Mouse (Mus musculus): Measurements from ENCODE around the gene Ppp1r9a. TPM values are rescaled to one million over a fixed set of nuclear protein-coding genes. Genes with fewer than 3 reads are reported as not detected.

Ppp1r9a gene
- polyA plus RNA-seq, 1 experiment = 34.1 TPM

DNA sequence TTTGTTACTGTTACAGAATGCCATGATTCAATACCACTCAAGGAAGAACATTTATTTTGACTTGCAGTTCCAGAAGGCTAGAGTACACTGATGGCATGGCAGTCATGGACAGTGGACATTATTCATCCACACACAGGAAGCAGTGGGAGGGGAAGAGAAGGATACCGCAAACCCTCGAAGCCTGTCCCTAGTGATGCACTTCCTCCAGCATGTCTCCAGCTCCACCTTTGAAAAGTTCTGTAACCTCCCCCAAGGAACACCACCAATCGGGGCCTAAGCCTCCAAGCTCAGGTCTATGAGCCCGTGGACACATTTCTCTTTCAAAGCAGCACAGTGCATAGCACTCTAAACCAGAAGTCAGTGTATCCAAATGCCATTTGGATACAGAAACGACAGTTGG, 120.0 kb downstream of the Ppp1r9a start:
- 87% methylated on average over 5 of the region's 5 CpGs for WGBS
- Histone ChIP-seq H3K4me1 (ENCODE audit: control insufficient read depth, insufficient read depth, low read length) (peaks cover 4% of the 10 kb centered on the region; the same call in 1 of the 2 replicates), H3K27me3 (ENCODE audit: control insufficient read depth, insufficient read depth, low read length) (no peaks in the 10 kb centered on the region), H3K4me3 (replicated peaks; ENCODE audit: insufficient read depth, low read depth, low read length) (no peak overlapping the region), H3K27ac (ENCODE audit: insufficient read depth, low read length) (no peak overlapping the region)
- no peak for TF ChIP-seq POLR2A (IDR thresholded peaks at IDR 0.05; ENCODE audit: borderline replicate concordance, insufficient read depth, low read length)
- TF ChIP-seq CTCF (IDR thresholded peaks at IDR 0.05; ENCODE audit: borderline replicate concordance, insufficient read depth, low read depth, low read length) = no peak
- DNase-seq = no peak

DNA sequence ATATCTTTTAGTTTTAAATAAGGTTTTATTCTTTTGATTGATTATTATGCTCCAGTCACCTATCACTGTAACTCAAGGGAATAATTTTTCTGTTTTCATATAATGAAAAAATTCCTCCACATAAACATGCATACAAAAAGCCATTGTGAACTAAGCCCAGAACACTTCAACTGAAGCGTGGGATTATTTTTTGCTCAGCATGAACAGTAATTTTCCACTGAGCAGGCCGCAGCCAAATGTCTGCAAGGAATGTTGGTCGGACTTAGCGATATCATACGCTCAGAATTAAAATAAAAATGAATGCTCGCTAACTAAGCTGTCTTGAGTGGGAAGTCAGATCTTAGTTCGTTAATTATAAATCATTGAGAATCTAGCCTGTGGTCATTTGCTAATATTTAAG, 122.2 kb downstream of the Ppp1r9a start:
- no peak overlapping the region for H3K27ac ChIP-seq (ENCODE audit: insufficient read depth, low read length)
- DNase-seq = peak; percentile 27 to 62
- 20% methylated on average over 7 of the region's 7 CpGs for WGBS
- peaks cover 4% of the 10 kb centered on the region; the same call in 1 of the 2 replicates for H3K4me1 ChIP-seq (ENCODE audit: control insufficient read depth, insufficient read depth, low read length)
- no peak for TF ChIP-seq CTCF (IDR thresholded peaks at IDR 0.05; ENCODE audit: borderline replicate concordance, insufficient read depth, low read depth, low read length)
- no peak for TF ChIP-seq POLR2A (IDR thresholded peaks at IDR 0.05; ENCODE audit: borderline replicate concordance, insufficient read depth, low read length)
- no peak overlapping the region for H3K4me3 ChIP-seq (replicated peaks; ENCODE audit: insufficient read depth, low read depth, low read length)
- H3K27me3 ChIP-seq (ENCODE audit: control insufficient read depth, insufficient read depth, low read length) = no peaks in the 10 kb centered on the region

DNA sequence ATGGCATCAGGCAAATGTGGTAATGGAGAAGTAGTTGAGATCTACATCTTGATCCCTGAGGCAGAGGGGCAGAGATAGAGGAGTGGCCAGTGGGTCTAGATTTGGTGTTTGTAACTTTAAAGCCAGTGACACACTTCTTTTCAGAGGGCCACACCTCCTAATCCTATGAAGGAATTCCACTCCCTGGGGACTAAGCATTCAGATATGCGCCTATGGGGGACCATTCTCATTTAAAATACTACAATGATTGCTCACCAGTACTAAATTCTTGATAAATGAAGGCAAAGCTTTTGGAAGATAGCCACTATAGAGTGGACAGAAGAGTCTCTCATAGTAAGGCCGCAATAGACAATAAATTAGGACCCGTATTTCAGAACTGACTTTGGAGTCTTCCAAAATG, 124.1 kb downstream of the Ppp1r9a start:
- no peak overlapping the region for H3K4me3 ChIP-seq (replicated peaks; ENCODE audit: insufficient read depth, low read depth, low read length)
- WGBS = 89% methylated on average over 3 of the region's 3 CpGs
- no peak overlapping the region for H3K27ac ChIP-seq (ENCODE audit: insufficient read depth, low read length)
- no peak for DNase-seq
- H3K27me3 ChIP-seq (ENCODE audit: control insufficient read depth, insufficient read depth, low read length) = no peaks in the 10 kb centered on the region
- no peak for TF ChIP-seq POLR2A (IDR thresholded peaks at IDR 0.05; ENCODE audit: borderline replicate concordance, insufficient read depth, low read length)
- TF ChIP-seq CTCF (IDR thresholded peaks at IDR 0.05; ENCODE audit: borderline replicate concordance, insufficient read depth, low read depth, low read length) = no peak
- peaks cover 4% of the 10 kb centered on the region; the same call in 1 of the 2 replicates for H3K4me1 ChIP-seq (ENCODE audit: control insufficient read depth, insufficient read depth, low read length)

DNA sequence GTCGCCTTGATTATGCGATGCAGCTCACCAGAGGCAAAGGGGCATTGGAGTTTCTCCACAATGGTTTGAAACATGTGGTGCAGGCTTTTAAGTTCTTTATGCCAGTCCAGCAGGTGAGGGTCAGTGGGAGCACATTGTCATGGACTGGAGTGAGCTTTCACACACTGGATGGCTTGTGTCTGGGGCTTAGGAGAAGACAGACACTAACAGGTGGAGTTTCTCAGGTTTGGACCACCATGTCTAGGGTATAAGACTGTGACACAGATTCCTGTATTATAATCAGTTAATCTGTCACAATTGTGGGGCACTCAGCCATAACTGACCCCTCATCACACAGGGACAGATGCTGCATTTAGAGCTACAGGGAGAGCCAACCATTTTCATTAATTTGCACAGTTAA, 124.5 kb downstream of the Ppp1r9a start:
- TF ChIP-seq CTCF (IDR thresholded peaks at IDR 0.05; ENCODE audit: borderline replicate concordance, insufficient read depth, low read depth, low read length) = no peak
- no peak for TF ChIP-seq POLR2A (IDR thresholded peaks at IDR 0.05; ENCODE audit: borderline replicate concordance, insufficient read depth, low read length)
- DNase-seq = no peak
- Histone ChIP-seq H3K4me3 (replicated peaks; ENCODE audit: insufficient read depth, low read depth, low read length) (no peak overlapping the region), H3K4me1 (ENCODE audit: control insufficient read depth, insufficient read depth, low read length) (peaks cover 4% of the 10 kb centered on the region; the same call in 1 of the 2 replicates), H3K27ac (ENCODE audit: insufficient read depth, low read length) (no peak overlapping the region), H3K27me3 (ENCODE audit: control insufficient read depth, insufficient read depth, low read length) (no peaks in the 10 kb centered on the region)
- whole genome bisulfite sequencing = 93% methylated on average over 2 of the region's 2 CpGs

DNA sequence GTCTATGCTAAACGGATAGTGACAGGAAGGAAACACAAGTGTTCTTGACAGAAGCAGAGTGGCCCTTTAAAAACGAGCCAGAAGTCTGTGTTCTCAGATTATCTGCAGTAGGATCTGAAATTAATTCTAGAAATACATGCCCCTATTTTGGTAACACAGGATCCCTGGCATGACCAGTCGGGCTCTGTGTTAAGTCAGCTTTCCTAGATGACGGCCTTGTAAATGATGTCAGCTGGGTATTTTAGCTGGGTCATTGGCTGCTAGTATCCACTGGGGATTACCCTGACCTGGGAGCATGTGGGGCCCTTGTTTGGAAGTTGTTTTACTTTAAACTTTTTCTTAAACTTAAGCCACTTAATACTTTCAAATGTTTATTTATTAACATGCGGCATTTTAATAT, 125.1 kb downstream of the Ppp1r9a start:
- no peak overlapping the region for H3K4me3 ChIP-seq (replicated peaks; ENCODE audit: insufficient read depth, low read depth, low read length)
- 65% methylated on average over 5 of the region's 5 CpGs for WGBS
- DNase-seq = no peak

DNA sequence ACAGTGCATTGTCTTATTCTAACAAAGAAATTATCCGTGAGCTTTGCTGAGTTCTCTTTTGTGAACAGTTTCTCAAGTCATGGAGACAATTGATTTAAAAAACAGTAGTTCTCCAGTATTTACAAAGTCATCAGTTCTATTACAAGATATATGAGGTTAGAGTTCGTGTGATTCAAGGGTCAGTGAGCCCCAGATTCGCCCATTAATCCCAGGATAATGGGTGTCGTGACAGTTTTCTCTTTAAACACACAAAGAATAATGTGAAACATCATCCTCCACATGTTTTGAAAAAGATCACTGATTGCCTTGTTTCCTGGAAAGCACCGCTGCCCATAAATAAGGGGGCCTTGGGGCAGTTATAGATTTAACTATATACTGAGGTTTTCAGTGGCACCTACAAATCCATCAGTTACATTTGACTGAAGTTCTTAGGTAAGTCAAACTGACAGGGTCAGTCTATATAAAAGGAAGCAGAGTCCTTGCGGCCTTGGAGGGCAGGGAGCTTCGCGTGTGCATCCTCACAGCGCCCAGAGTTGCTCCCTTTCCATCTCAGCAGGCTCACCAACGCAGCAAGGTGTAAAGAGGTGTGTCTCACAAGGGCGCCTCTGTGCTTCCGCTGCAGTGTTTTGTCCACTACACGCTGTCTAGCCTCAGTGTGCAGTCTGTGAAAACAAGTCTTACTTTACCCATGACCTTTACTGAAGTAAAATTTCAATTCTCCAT, 126.6 kb downstream of the Ppp1r9a start:
- TF ChIP-seq CTCF (IDR thresholded peaks at IDR 0.05; ENCODE audit: borderline replicate concordance, insufficient read depth, low read depth, low read length) = no peak
- no peak for TF ChIP-seq POLR2A (IDR thresholded peaks at IDR 0.05; ENCODE audit: borderline replicate concordance, insufficient read depth, low read length)
- 92% methylated on average over 13 of the region's 13 CpGs for WGBS
- no peak overlapping the region for H3K27ac ChIP-seq (ENCODE audit: insufficient read depth, low read length)
- H3K27me3 ChIP-seq (ENCODE audit: control insufficient read depth, insufficient read depth, low read length) = no peaks in the 10 kb centered on the region
- no peak for DNase-seq
- no peak overlapping the region for H3K4me3 ChIP-seq (replicated peaks; ENCODE audit: insufficient read depth, low read depth, low read length)
- H3K4me1 ChIP-seq (ENCODE audit: control insufficient read depth, insufficient read depth, low read length) = peaks cover 2% of the 10 kb centered on the region; the same call in 1 of the 2 replicates

More for the DNA sequence above, 125.1 kb downstream of the Ppp1r9a start:
- TF ChIP-seq POLR2A (IDR thresholded peaks at IDR 0.05; ENCODE audit: borderline replicate concordance, insufficient read depth, low read length) = no peak
- no peak for TF ChIP-seq CTCF (IDR thresholded peaks at IDR 0.05; ENCODE audit: borderline replicate concordance, insufficient read depth, low read depth, low read length)
- Histone ChIP-seq H3K4me1 (ENCODE audit: control insufficient read depth, insufficient read depth, low read length) (peaks cover 4% of the 10 kb centered on the region; the same call in 1 of the 2 replicates), H3K27ac (ENCODE audit: insufficient read depth, low read length) (no peak overlapping the region), H3K27me3 (ENCODE audit: control insufficient read depth, insufficient read depth, low read length) (no peaks in the 10 kb centered on the region)

DNA sequence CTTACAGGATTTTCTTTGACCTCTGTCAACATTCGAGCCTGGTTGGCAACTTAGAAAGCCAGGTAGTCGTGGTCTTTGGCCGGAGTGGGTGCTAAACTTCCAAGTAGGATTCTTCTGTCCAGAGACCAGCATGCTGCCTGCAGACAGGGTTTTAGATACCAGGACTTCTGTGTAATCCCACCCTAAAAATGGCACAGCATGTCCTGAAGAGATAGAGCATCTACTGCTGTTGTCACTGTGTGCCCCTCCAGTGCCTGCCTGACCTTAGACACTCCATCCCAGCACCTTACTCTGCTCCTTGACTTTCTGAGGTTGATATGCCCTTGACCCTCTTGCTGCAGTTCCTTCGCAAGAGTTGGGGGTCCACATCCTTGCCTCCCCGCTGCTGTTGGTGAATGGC, 127.2 kb downstream of the Ppp1r9a start:
- H3K4me3 ChIP-seq (replicated peaks; ENCODE audit: insufficient read depth, low read depth, low read length) = no peak overlapping the region
- no peak for TF ChIP-seq POLR2A (IDR thresholded peaks at IDR 0.05; ENCODE audit: borderline replicate concordance, insufficient read depth, low read length)
- no peak for TF ChIP-seq CTCF (IDR thresholded peaks at IDR 0.05; ENCODE audit: borderline replicate concordance, insufficient read depth, low read depth, low read length)
- DNase-seq = no peak
- WGBS = 96% methylated on average over 5 of the region's 5 CpGs
- peaks cover 2% of the 10 kb centered on the region; the same call in 1 of the 2 replicates for H3K4me1 ChIP-seq (ENCODE audit: control insufficient read depth, insufficient read depth, low read length)
- no peak overlapping the region for H3K27ac ChIP-seq (ENCODE audit: insufficient read depth, low read length)
- H3K27me3 ChIP-seq (ENCODE audit: control insufficient read depth, insufficient read depth, low read length) = no peaks in the 10 kb centered on the region

DNA sequence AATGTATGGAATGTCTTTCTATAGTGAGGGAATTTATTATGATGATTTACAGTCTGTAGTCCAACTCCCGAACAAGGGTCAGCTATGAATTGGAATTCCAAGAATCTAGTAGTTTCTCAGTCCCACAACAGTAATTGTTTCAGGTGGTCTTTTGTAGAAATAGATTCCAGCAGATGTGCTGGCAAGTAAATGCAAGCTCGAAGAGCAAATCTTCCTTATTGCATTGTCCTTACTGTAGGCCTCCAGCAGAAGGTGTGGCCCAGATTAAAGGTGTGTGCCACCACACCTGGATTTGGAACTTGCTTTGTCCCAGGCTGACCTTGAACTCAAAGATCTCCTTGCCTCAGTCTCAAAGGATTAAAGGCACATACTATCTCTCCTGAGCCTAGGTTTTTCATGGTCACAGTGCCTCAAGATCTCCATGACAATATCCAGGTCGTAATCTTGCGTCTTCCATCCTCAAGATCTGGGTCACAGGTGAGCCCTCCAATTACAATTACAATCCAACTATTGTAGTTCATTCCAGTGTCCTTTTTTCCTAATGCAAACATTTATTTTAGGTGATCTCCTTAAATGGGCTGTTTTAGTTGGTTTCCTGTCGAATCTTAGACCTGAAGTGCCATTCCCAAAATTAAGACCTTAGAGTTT, 130.4 kb downstream of the Ppp1r9a start:
- H3K27ac ChIP-seq (ENCODE audit: insufficient read depth, low read length) = no peak overlapping the region
- H3K27me3 ChIP-seq (ENCODE audit: control insufficient read depth, insufficient read depth, low read length) = no peaks in the 10 kb centered on the region
- WGBS = 99% methylated on average over 5 of the region's 5 CpGs
- H3K4me1 ChIP-seq (ENCODE audit: control insufficient read depth, insufficient read depth, low read length) = no peaks in the 10 kb centered on the region
- no peak for DNase-seq
- no peak overlapping the region for H3K4me3 ChIP-seq (replicated peaks; ENCODE audit: insufficient read depth, low read depth, low read length)
- TF ChIP-seq CTCF (IDR thresholded peaks at IDR 0.05; ENCODE audit: borderline replicate concordance, insufficient read depth, low read depth, low read length) (no peak), POLR2A (IDR thresholded peaks at IDR 0.05; ENCODE audit: borderline replicate concordance, insufficient read depth, low read length) (no peak)

All from cerebellum, adult 2 months (tissue).